Mouse (Mus musculus): ENCODE results near the gene Celf5. TPM values are rescaled to one million over a fixed set of nuclear protein-coding genes. Genes with fewer than 3 reads are reported as not detected.

Gene Celf5
- total RNA-seq, 1 experiment from 2014 or later, result 0.60 TPM

DNA sequence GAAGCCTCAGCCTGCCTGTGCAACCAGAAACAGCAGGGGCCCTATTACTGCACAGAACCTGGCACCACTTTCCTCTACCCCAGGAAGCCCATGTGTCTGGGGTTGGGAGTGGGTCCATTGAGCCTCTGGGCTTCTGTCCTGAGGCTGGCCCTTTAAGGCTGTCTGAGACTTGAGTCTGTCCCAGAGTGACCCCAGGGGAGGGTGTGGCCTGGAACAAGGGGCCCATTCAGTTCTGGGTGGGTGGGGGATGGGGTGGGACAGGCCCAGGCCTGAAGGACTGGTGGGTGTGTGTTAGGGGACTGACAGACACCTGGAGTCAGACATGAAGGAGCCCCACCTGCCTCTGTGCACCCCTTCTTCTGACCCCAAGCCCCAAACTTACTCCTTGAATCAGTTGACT lies 67.8 kb downstream of the Celf5 start:
- ATAC-seq (replicated peaks in 1 of 2; ENCODE audit: insufficient read depth in 1 of 2, low FRiP score in 2 of 2, low TSS enrichment in 1 of 2, low read depth in 1 of 2, poor library complexity in 2 of 2, severe bottlenecking in 2 of 2), result no peak

DNA sequence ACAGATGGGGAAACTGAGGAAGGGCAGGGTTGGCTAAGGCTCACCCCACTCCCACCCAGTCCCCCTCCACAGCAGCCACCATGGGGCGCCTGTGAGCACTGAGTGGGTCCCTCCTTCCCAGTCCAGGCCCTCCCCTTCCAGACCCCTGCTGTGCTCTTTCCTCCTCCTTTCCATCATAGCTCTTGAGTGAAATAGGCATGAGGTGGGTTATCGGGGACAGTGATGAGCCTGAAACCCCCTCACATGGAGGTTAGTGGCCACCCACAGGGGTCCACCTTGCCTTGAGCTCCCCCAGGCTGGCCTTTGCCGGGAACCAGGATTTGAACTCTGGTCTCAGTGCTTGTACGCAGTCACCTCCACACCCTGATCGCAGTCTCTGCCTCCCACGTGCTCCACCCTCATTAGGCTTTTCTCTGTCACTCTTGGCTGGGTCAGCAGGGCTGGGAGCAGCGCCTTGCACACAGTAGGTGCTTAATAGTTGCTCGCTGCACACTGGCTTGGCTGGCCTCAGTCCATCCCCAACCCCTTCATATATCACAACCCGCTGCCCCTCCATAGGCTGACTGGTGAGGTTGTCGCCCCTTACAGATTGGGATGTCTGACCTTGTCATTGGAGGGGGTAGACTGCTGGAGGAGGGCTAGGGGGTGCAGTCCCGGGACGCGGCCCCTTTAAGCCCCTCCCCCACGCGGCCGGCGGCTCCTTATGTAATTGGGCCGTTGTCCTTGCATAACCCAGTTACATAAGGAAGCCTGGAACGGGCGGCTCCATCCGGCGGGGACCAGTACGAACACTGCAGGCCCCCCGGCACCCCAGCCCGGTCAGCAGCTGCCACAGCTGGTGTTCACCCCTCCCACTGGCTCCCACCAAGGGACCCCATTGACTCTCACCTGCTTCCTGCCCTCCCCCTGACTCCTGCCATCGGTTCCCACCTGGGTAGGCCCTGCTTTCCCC lies 68.9 kb downstream of the Celf5 start:
- ATAC-seq (replicated peaks in 1 of 2; ENCODE audit: insufficient read depth in 1 of 2, low FRiP score in 2 of 2, low TSS enrichment in 1 of 2, low read depth in 1 of 2, poor library complexity in 2 of 2, severe bottlenecking in 2 of 2), result peak; percentile 63 to 73

DNA sequence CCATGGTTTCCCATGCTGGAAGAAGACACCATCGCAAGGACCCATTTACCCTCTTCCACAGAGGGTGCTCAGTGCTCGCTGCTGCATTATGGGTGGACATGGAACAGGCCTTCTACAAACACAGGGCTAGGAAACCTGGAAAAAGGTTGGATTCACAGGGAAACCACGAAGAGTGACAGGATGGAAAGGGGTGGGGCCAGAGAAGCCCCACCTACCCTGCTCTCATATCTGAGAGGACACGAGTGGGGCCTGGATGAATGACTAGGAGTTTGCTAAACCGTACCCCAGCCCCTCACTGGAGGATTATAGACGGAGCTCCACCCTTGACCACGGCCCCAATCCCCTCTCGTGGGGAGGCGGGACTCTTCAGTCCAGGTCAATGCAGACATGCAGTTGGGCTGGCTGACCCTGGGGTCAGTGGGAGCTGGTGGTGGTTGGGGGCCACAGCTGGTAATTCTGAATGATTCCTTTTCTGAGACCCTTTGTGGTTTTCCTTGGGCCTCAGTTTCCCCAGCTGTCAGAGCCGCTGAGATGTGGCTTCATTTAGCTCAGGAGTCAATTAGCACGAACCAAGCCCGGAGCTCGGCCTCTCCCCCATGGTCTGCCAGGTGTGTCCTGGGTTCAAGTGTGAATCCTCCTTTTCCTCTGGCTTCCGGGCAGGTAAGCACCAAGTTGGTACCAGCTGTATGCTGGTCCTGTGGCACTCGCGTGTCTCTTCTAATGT lies 69.8 kb downstream of the Celf5 start:
- ATAC-seq (replicated peaks in 1 of 2; ENCODE audit: insufficient read depth in 1 of 2, low FRiP score in 2 of 2, low TSS enrichment in 1 of 2, low read depth in 1 of 2, poor library complexity in 2 of 2, severe bottlenecking in 2 of 2), result no peak

DNA sequence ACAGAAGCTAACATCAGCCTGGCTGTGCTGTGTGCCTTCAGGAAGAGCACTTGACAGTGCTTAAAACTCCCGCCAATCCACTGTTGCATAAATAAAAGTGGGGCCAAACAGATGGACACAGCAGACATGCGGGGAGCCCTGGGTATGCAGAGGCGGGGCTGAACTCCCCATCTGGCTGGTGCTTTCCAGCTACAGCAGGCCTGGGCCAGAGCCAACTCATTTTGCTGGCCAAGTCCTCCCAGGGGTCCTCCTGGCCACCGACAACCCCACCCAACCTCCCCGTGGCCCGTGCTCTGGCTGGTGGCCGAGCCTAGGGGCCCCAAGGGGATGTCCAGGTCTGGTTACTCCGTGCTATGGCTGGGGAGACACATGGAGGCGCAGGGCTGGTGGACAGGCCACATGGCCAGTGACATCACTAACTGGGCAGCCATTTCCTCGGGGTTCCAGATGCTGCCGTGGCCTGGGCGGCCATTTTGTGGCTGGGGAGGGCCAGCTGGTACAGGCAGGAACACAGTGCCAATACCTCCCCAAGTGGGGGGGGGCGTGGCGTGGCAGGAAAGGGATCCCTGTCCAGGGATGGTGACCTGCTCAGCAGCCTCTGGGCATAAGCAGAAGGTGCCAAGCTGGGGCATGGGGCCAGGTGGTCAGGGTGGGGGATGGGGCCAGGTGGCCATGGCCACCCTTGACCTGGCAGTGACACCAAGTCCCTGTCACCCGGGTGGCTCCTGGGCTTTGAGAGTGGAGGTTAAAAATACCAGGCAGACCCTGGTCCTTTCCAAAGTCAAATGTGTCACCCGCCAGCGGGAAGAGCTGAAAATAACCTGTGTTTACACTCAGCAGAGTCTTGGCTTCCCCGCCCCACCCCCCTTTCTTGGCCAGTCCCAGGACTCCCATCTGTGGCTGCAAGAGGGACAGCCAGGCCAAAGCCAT lies 70.8 kb downstream of the Celf5 start:
- ATAC-seq (replicated peaks in 1 of 2; ENCODE audit: insufficient read depth in 1 of 2, low FRiP score in 2 of 2, low TSS enrichment in 1 of 2, low read depth in 1 of 2, poor library complexity in 2 of 2, severe bottlenecking in 2 of 2), result no peak

DNA sequence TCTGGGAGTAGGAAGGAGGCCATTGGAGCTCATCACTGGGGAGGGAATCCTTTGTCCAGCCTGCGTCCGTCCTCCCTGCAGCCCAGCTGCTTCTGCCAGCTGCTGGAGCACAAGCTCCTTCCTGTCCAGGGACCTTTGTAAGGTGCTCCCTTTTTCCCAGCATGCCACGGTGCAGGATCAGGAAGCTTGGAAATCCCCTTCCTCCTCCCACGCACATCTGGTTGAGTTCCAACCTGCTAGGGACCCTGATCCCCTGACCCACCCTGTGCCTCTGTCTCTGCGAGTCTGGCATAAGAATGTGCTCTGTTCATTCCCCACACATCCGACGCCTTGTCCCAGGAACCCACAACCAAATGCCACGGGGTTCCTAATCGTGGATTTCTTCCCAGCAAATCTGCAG lies 71.5 kb downstream of the Celf5 start:
- no peak for ATAC-seq (replicated peaks in 1 of 2; ENCODE audit: insufficient read depth in 1 of 2, low FRiP score in 2 of 2, low TSS enrichment in 1 of 2, low read depth in 1 of 2, poor library complexity in 2 of 2, severe bottlenecking in 2 of 2)

DNA sequence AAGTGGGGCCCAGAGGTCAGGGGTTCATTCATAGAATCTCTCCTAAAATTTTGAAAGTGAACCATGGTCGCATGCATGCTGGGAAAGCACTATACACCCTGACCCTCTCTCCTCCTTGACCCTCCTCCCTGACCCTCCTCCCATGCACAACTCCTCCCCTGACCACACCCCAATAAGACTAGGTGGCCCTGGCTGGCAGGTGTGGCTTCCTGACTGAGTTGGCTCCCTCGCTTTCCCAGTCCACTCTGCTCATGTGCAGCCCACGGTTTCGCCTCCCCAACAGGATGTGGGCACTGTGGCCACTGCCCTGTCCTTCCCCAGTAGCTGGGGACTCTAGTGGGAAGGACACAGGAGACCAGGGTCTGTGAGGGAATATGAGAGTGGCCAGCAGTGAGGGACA lies 72.2 kb downstream of the Celf5 start:
- ATAC-seq (replicated peaks in 1 of 2; ENCODE audit: insufficient read depth in 1 of 2, low FRiP score in 2 of 2, low TSS enrichment in 1 of 2, low read depth in 1 of 2, poor library complexity in 2 of 2, severe bottlenecking in 2 of 2), result no peak

DNA sequence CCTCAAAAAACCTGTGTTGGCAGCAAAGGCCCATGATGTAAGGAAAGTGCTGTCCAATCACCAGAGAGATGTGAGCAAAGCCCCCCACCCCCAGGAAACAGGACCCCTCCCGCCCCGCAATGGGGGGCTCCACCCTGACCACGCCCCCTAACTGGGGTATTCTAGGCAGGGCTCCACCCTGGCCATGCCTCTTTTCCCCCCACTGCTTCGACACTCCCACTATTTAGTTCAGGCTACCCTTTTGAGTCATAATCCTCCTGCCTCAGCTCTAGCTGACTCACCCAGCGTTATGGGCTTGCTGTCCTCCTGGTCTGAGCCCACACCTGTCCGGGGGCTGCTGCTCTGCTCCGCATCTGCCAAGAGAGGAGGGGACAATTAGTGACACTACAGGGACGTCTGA lies 73.2 kb downstream of the Celf5 start:
- ATAC-seq (replicated peaks in 1 of 2; ENCODE audit: insufficient read depth in 1 of 2, low FRiP score in 2 of 2, low TSS enrichment in 1 of 2, low read depth in 1 of 2, poor library complexity in 2 of 2, severe bottlenecking in 2 of 2), result no peak

Other genes starting within 250 kb of the Celf5 start
- 0.65 and 6.8 TPM in 2 replicates for gene Zfr2, start 249.6 kb downstream of the Celf5 start, total RNA-seq (2017)
- gene Matk, start 229.8 kb downstream of the Celf5 start, total RNA-seq (2017), result 27.9 and 30.8 TPM in 2 replicates
- gene Mrpl54, start 215.8 kb downstream of the Celf5 start, total RNA-seq (2017), result 125 and 132 TPM in 2 replicates
- 10.5 and 21.6 TPM in 2 replicates for gene Apba3, start 215.7 kb downstream of the Celf5 start, total RNA-seq (2017)
- 4.6 and 10.4 TPM in 2 replicates for gene Tjp3, start 191.1 kb downstream of the Celf5 start, total RNA-seq (2017)
- gene Pip5k1c, start 189.7 kb downstream of the Celf5 start, total RNA-seq (2017), result 48.8 and 67.1 TPM in 2 replicates
- gene Cactin, start 161.6 kb downstream of the Celf5 start, total RNA-seq (2017), result 25.7 and 33.1 TPM in 2 replicates
- 3.0 and 4.6 TPM in 2 replicates for gene Tbxa2r, start 154.0 kb downstream of the Celf5 start, total RNA-seq (2017)
- 0.10 and 0.56 TPM in 2 replicates for gene Gipc3, start 139.4 kb downstream of the Celf5 start, total RNA-seq (2017)
- 25.6 and 37.4 TPM in 2 replicates for gene Hmg20b, start 132.2 kb downstream of the Celf5 start, total RNA-seq (2017)
- gene Mfsd12, start 125.2 kb downstream of the Celf5 start, total RNA-seq (2017), result 10.4 and 16.9 TPM in 2 replicates
- gene 4930404N11Rik, start 116.9 kb downstream of the Celf5 start, total RNA-seq (2017), result 1.1 and 3.3 TPM in 2 replicates
- gene Fzr1, start 104.2 kb downstream of the Celf5 start, total RNA-seq (2017), result 11.6 and 17.2 TPM in 2 replicates
- 13.2 and 15.3 TPM in 2 replicates for gene Dohh, start 98.3 kb downstream of the Celf5 start, total RNA-seq (2017)
- 6.9 TPM in 1 of 2 replicates, not detected in the other for gene Gm48551, start 98.2 kb downstream of the Celf5 start, total RNA-seq (2017)
- not detected in 2 replicates for gene Gm48552, start 93.7 kb downstream of the Celf5 start, total RNA-seq (2017)
- 17.4 and 20.4 TPM in 2 replicates for gene Smim24, start 89.7 kb downstream of the Celf5 start, total RNA-seq (2017)
- gene Nfic, start 27.1 kb downstream of the Celf5 start, total RNA-seq (2017), result 10.8 and 12.1 TPM in 2 replicates
- gene Ncln, start 13.7 kb upstream of the Celf5 start, total RNA-seq (2017), result 39.1 and 41.4 TPM in 2 replicates
- gene S1pr4, start 17.4 kb upstream of the Celf5 start, total RNA-seq (2017), result 14.0 and 21.4 TPM in 2 replicates
- 25.3 and 40.2 TPM in 2 replicates for gene Gna15, start 41.5 kb upstream of the Celf5 start, total RNA-seq (2017)
- gene Gna11, start 62.5 kb upstream of the Celf5 start, total RNA-seq (2017), result 5.6 and 5.8 TPM in 2 replicates
- 204 and 238 TPM in 2 replicates for gene Aes, start 76.8 kb upstream of the Celf5 start, total RNA-seq (2017)
- gene Tle2, start 91.9 kb upstream of the Celf5 start, total RNA-seq (2017), result 11.2 and 11.8 TPM in 2 replicates
- gene Tle6, start 118.4 kb upstream of the Celf5 start, total RNA-seq (2017), result 22.9 and 47.4 TPM in 2 replicates
- 2.9 and 3.5 TPM in 2 replicates for gene BC025920, start 123.6 kb upstream of the Celf5 start, total RNA-seq (2017)
- gene Sirt6, start 145.1 kb upstream of the Celf5 start, total RNA-seq (2017), result 2.8 and 3.1 TPM in 2 replicates
- 3.5 and 8.1 TPM in 2 replicates for gene Ankrd24, start 145.8 kb upstream of the Celf5 start, total RNA-seq (2017)
- gene Gm10778, start 166.3 kb upstream of the Celf5 start, total RNA-seq (2017), result 5.6 and 9.9 TPM in 2 replicates
- gene Zfp433, start 222.1 kb upstream of the Celf5 start, total RNA-seq (2017), result 15.7 and 22.4 TPM in 2 replicates

All from hematopoietic stem cell, adult 5-6 weeks (primary cell).